Mouse (Mus musculus) embryonic fibroblast, embryonic 13.5 days (primary cell): ENCODE results near the gene Gm1979. TPM values are rescaled to one million over a fixed set of nuclear protein-coding genes. Genes with fewer than 3 reads are reported as not detected.
"Not testable (repeated sequence)": the region's sequence is repeated elsewhere in the genome, so short reads cannot be mapped to it uniquely, and the experiment has no call there.

Experiments used
- H3K27ac ChIP-seq: 2 replicates; pipeline ENCODE4 v1.5.1; 2012; ENCODE audit warnings: low read length, control low read depth, inconsistent platforms; ENCODE audit not compliant: insufficient read depth
- H3K4me1 ChIP-seq: 2 replicates; pipeline ENCODE4 v1.6.1; 2011; ENCODE audit warnings: low read length; ENCODE audit not compliant: control insufficient read depth, insufficient read depth
- H3K4me3 ChIP-seq: 2 replicates; pipeline ENCODE4 v1.5.1; 2011; ENCODE audit warnings: mild to moderate bottlenecking, control low read depth, low read length; ENCODE audit not compliant: insufficient read depth
- polyA plus RNA-seq: library from polyadenylated mRNA; stranded (reverse); fragments of >200 nt; gene quantifications from 2 replicates; pipeline ENCODE4 v1.2.4, GENCODE M21; 2011; ENCODE audit warnings: low read depth; ENCODE audit not compliant: missing spikeins, insufficient read length

The Gm1979 gene
- polyA plus RNA-seq, result not detected in 2 replicates

- not testable (repeated sequence) for H3K4me3 ChIP-seq, H3K4me1 ChIP-seq, H3K27ac ChIP-seq
Observed at GRCm38 (mm10) chr5:26004698-26005097, at the start of gene Gm1979. Gene Gm1979 (minus strand): TSS chr5:26004798.

- not testable (repeated sequence) for H3K4me3 ChIP-seq, H3K4me1 ChIP-seq, H3K27ac ChIP-seq
Observed at GRCm38 (mm10) chr5:26039458-26039857, 34.9 kb upstream of the Gm1979 start, which contains the start of gene Speer4a. Gene Speer4a (minus strand): TSS chr5:26039558.

- not testable (repeated sequence) for H3K27ac ChIP-seq, H3K4me1 ChIP-seq, H3K4me3 ChIP-seq
Observed at GRCm38 (mm10) chr5:26022816-26023215, 18.2 kb upstream of the Gm1979 start, which contains the start of gene Gm5862. Gene Gm5862 (minus strand): TSS chr5:26022916.

GRCm38 (mm10) chr5:26007697-26008096, 3.1 kb upstream of the Gm1979 start:
- not testable (repeated sequence) for H3K4me3 ChIP-seq, H3K4me1 ChIP-seq, H3K27ac ChIP-seq

- not testable (repeated sequence) for H3K4me1 ChIP-seq, H3K4me3 ChIP-seq
Observed at GRCm38 (mm10) chr5:26006937-26007695, 2.5 kb upstream of the Gm1979 start.

GRCm38 (mm10) chr5:25988550-25988949, 16.0 kb downstream of the Gm1979 start, which contains the start of gene Gm21698:
Gene Gm21698 (minus strand): TSS chr5:25988650.
- not testable (repeated sequence) for H3K4me1 ChIP-seq, H3K27ac ChIP-seq, H3K4me3 ChIP-seq

More at GRCm38 (mm10) chr5:26006937-26007695, 2.5 kb upstream of the Gm1979 start:
- H3K27ac ChIP-seq, result not testable (repeated sequence)

- H3K4me1 ChIP-seq, H3K27ac ChIP-seq, H3K4me3 ChIP-seq: not testable (repeated sequence)
Observed at GRCm38 (mm10) chr5:25972563-25972962, 32.0 kb downstream of the Gm1979 start, which contains the start of gene Gm21680. Gene Gm21680 (minus strand): TSS chr5:25972663.

- H3K4me3 ChIP-seq, H3K4me1 ChIP-seq, H3K27ac ChIP-seq: not testable (repeated sequence)
Observed at GRCm38 (mm10) chr5:25957050-25957449, 47.5 kb downstream of the Gm1979 start.

GRCm38 (mm10) chr5:25956611-25957010, 48.0 kb downstream of the Gm1979 start:
- not testable (repeated sequence) for H3K4me1 ChIP-seq, H3K27ac ChIP-seq, H3K4me3 ChIP-seq

GRCm38 (mm10) chr5:25954317-25954716, 50.3 kb downstream of the Gm1979 start, which contains the start of gene Gm21671:
Gene Gm21671 (minus strand): TSS chr5:25954417.
- not testable (repeated sequence) for H3K4me1 ChIP-seq, H3K27ac ChIP-seq, H3K4me3 ChIP-seq

Other genes with a start within 250 kb of the Gm1979 start
- gene Actr3b, start 244.8 kb downstream of the Gm1979 start, polyA plus RNA-seq, result 1.9 and 2.1 TPM in 2 replicates
- gene Gm21663, start 62.4 kb downstream of the Gm1979 start, polyA plus RNA-seq, result not detected in 2 replicates
- not detected in 2 replicates for gene Gm21671, start 50.4 kb downstream of the Gm1979 start, polyA plus RNA-seq
- not detected in 2 replicates for gene Gm21680, start 32.1 kb downstream of the Gm1979 start, polyA plus RNA-seq
- not detected in 2 replicates for gene Gm21698, start 16.1 kb downstream of the Gm1979 start, polyA plus RNA-seq
- not detected in 2 replicates for gene Gm5862, start 18.1 kb upstream of the Gm1979 start, polyA plus RNA-seq
- not detected in 2 replicates for gene Speer4a, start 34.8 kb upstream of the Gm1979 start, polyA plus RNA-seq
- not detected in 2 replicates for gene Gm7347, start 53.8 kb upstream of the Gm1979 start, polyA plus RNA-seq
- gene Gm10471, start 84.5 kb upstream of the Gm1979 start, polyA plus RNA-seq, result not detected in 2 replicates
- not detected in 2 replicates for gene 5031410I06Rik, start 100.6 kb upstream of the Gm1979 start, polyA plus RNA-seq
- not detected in 2 replicates for gene Gm10220, start 116.6 kb upstream of the Gm1979 start, polyA plus RNA-seq